Mouse (Mus musculus): ENCODE measurements around the gene Dhrs1.

Dhrs1 gene

DNA sequence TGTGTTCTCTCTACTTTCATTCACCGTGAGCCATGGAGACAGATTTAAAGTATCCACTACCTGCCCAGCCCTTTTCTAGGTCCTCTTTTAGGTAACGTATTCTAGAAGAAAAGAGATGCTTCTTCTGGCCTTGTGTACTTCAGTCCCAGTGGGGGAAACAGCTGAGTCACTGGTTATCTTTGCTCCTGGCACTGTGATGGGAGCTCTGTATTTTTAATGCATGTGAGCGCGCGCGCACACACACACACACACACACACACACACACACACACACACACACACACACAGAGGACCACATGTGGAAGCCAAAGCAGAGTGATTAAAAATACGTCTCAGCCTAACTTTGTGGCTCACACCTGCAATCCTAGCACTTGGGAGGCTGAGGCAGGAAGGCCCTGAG lies 22.1 kb downstream of the Dhrs1 start:
- DNase-seq (ENCODE audit: extremely low read depth, insufficient read length, low spot score) = no peak

DNA sequence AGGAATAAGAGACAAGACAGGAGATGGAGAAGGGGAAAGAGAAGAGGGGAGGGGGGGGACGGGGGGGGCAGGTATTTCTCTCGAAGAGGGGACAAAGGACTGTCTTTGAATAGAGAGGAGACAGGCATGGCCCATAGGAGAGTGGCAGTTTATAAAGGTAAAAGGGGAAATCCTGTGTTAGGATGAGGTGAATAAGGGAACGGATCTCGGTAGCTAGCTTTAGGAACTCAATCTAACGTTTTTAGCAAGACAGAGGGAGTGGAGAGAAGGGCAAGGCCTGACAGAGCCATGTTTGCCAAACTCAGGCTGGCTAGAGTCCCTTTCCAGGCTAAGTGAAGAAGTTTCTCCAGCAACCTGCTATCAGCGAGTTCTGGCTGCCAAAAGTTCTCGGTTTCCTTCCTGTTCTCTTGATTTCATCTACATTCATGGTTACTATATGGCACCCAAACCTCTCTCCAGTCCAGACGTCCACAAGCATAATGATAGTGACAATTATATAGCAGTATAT lies 23.0 kb downstream of the Dhrs1 start:
- DNase-seq (ENCODE audit: extremely low read depth, insufficient read length, low spot score) = no peak

DNA sequence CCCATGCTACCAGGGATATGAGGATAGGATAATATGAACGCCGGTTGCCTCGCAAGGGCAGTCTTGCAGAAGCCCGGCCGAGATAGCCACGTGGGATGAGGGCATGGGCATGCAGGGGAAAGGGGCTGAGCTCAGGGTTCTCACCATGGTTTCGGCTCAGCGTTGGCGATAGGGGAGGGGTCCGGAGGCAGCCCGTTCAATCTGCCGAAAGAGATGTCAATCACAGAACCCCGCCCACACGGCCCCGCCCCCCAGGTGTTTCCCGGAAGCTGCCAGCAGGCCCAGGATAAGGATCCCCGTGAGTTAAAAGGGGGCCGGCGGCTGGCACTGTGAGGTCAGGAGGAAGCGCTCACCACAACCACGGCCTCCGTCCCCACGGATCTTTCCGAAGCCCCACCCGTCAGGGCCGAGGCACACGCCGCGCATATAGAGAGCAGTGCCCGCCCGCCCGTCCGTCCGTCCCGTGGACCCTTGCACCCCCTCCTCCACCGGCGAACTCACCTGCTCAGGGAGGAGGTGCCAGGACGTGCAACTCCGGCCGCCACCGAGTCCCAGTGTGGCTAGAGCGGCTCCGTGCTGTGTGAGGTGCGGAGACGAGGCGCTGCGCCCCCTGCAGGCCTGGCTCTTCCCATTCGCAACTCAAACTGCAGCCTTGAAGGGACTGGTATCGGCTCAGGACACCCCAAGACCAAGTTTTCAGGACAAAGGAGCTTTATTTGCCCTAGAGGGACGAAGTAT lies 23.6 kb downstream of the Dhrs1 start, which contains the start of gene Rabggta:
Gene Rabggta, minus strand, starts transcription at position 564 of the 738 bp plus-strand sequence.
- peak; percentile 88 for DNase-seq (ENCODE audit: extremely low read depth, insufficient read length, low spot score)

DNA sequence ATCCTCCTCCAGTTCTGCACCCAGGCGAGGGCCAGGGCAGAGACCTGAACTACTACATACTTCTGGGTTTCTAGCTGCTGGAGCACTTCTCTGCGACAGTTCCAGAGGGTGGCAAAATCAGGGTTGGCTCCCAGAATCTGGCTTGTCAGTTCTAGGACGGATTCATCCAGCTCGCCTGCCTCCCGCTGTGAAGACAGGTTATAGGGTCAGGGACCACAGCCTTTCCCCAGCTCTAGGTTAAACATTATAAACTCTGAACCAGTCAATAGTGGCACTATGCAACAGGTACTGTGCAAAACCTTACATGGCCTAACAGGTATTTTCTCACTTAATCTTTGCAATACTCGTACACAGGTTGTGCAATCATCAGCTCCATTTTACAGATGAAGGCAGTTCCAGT lies 24.4 kb downstream of the Dhrs1 start:
- DNase-seq (ENCODE audit: extremely low read depth, insufficient read length, low spot score) = no peak

DNA sequence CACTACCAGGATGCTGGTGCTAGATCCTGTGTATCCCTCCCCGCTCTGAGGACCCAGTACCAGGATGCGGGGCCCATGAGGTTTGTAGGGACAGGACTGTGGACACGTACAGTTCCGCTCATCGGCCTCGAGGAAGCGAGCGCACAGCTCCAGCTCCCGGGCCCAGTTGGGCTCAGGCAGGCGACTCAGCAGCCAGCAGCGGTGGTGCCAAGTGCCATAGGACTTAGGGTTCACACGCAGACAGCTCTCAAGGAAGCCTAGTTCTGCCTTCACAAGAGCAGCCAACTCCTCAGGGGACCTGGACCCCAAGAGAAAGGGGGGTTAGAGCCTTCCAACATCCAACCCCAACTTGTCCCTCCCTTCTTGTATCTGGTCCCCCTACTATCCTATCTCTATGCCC lies 24.8 kb downstream of the Dhrs1 start:
- DNase-seq (ENCODE audit: extremely low read depth, insufficient read length, low spot score) = no peak

DNA sequence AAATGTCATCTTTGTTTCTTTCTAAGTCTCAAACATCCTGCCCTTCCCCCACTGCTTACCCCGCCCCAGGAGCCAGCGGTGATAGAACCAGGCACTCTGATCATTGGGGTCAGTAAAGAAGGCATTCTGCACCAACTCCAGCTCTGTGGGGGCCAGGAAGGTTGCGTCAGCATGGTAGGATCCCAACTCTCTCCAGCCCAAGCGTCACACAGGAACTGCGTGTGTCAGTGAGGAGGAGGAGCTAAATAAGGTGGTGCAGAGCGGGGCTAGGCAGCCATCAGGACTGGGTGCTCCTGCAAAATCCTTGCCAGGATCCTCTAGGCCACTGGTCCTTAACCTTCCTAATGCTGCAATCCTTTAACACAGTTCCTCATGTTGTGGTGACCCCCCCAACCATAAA lies 25.8 kb downstream of the Dhrs1 start:
- no peak for DNase-seq (ENCODE audit: extremely low read depth, insufficient read length, low spot score)

DNA sequence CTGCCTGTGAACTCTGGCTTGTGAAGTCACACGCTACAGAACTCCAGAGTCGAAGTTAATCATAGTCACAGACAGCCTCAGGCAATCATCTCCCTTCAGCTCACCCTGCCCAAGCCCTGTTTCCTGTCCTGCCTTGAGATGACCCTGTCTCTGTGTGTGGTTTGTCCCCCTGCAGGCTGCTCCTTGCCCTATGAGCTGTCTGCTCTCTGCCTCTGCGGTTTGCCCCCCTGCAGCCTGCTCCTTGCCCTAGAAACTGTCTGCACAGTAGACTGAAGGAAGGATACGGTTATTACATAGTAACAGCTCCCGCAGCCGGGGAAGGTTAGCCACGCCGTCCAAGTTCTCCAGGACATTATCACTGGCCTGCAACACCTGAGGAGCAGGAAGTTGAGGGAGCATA lies 28.6 kb downstream of the Dhrs1 start:
- DNase-seq (ENCODE audit: extremely low read depth, insufficient read length, low spot score) = no peak

DNA sequence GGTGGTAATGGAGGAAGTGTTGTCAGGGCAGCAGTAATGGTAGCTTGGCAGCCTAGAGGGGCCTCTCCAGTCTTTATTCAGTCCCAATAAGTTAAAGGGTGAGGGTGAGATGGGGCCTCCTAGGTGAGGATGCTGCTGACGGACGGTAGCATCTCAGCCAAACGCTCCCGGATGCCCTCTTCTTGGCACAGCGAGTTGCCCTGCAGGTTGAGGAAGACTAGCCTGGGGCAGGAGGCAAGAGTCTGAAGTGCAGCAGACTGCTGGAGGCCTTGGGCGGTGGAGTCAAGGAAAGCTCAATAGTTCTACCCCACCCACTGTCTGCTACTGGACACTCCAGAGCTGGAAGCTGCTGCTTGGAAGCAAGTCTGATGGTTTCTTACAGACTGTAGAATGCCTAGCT lies 29.2 kb downstream of the Dhrs1 start:
- no peak for DNase-seq (ENCODE audit: extremely low read depth, insufficient read length, low spot score)

DNA sequence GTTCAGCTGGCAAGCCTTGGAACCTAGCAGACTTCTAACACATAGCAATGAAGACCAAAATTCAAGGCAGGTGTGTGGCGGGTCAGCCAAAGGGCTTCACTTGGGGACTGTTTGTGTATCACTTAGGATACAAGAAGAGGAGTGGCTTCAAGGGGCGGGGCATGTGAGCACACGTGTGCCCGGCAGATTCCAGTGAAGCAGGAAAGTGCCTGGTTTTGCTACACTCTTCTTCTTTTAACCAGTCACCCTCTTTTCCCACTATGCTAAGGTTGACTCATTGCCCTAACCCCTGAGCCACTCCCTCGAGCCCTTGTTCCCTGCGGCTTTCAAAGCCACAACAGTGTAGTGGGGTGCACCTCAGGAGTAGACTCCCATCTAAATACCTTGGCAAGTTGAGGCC lies 30.6 kb downstream of the Dhrs1 start:
- DNase-seq (ENCODE audit: extremely low read depth, insufficient read length, low spot score) = peak; percentile 56

DNA sequence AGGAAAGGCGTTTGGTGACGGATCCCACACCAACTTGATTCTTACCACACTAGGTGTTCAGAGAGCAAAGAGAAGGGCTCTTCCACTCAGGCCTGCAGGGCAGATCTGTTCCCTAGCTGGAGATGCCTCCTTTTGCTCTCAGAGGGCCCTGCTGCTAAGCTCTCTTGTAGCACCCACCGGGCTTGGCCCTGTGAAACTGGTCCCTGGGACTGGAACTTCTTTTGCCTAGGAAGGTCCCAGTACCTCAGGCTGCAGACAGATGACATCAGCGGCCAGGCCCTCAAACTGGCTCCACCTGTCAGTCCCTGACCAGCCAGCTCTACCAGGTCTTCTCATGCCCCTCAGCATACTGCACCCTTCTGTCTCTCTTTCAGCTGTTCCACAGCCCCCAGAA lies 31.8 kb downstream of the Dhrs1 start, which contains the start of gene Tgm1:
Gene Tgm1, minus strand, starts transcription at position 198 of the 394 bp plus-strand sequence.
- no peak for DNase-seq (ENCODE audit: extremely low read depth, insufficient read length, low spot score)

DNA sequence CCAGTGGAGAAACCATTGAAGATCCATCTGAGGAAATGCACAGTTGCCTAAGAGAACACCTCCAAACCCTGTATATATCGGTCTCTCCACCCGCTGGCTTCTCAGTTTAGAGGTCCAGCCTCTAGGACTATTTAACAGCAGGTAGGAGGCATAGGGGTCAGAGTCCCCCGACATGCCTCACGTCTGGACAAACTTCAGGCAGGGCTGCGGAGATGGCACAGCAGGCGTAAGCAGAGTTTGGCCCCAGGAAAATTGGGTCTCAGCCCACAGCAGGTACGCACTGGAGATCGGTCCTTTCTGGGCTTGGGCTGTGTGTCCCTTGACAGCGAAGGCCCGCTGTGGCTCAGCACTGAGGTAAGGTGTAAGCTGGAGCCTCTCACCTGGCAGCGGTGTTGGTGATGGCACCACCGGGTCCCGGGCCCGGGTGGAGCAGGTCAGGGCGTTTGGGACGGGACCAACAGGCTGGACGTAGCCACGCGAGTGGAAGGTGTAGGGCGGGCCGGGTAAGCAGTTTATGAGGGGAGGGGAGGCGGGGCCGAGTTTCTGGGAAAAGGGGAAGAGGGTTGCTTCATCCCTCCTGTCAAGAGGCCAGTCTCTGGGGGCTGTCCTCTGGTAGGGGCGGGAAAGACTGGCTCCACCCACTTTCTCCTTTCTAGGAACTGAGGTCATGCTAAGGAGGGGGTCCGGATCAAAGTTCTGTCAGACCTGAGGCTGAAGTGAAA lies 32.3 kb downstream of the Dhrs1 start:
- DNase-seq (ENCODE audit: extremely low read depth, insufficient read length, low spot score) = no peak

DNA sequence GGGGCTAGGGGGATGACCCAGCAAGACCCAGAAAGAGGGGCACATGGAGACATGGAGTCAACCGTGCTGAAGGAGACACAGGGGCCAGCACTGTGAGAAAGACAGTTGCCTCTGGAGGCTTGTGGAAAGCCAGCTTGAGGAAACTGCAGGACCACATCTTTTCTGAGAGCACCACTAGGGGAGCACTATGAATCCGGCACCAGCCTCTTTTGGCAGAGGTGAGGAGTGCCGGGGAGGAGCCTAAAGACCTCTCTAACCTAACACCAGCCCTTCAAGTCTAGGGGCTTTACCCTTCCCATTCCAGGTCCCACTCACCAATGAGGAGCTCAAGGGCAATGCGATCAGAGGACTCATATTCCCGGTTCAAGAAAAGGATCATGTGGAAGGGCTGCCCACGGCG lies 33.7 kb downstream of the Dhrs1 start:
- no peak for DNase-seq (ENCODE audit: extremely low read depth, insufficient read length, low spot score)

DNA sequence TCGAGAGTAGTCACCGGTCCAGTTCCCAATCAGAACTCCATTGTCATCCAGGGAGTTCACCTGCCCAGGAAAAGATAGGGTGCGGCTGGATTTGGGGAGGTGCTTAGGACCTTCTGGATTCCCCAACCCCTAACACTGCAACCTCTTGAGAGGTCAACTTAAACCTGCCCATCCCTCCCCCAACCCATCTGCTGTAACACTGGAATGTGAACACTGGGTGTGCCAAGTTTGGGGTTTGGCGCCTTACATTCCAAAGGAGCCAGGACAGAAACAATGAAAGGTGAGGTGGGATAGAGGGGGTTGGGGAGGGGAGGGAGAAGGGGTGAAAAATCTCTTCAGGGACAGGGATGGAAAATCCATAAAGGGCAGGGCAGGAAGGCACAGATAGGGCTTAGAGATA lies 36.0 kb downstream of the Dhrs1 start:
- no peak for DNase-seq (ENCODE audit: extremely low read depth, insufficient read length, low spot score)

DNA sequence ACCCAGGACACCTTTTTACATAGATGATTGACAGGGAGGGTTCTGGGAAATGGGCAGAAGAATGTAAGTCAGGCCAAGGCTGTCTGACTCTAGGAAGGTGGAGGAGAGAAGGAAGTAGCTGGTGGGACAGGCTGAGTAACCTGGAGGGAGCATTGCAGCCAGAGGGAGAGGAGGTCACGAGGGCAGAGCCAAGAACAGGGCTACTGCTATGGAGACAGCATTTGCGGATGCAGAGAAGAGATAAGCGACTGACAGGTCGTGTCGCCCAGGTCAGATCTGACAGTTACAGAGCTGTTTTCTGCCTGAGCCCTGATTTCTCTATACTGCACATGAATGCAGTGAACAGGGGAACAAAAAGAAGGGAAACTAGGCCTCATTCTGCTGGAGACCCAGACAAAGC lies 38.1 kb downstream of the Dhrs1 start:
- DNase-seq (ENCODE audit: extremely low read depth, insufficient read length, low spot score) = no peak

DNA sequence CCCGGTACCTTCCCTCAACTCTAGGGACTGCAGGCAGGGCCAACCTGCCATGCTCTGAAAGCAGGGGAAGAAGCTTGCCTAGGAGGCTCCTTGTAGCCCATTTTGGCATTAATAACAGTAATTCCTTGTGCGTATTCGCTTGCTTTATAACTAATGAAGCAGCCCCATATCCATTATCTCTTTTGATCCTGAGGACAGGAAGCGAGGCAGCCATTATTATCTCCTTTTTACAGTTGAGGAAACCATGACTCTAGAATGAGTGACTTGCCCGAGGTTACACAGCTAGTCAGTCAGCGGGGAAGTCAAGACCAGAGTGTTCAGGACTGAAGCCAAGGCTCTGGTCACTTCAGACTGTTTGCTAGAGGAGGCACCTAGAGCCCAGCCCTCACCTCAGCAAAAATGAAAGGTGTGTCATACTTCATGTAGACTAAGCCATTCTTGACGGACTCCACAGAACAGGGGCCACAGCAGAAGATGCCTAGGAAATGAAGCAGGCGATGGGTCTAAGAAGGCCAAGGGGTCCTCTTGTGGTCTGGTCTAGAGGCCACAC lies 39.4 kb downstream of the Dhrs1 start:
- no peak for DNase-seq (ENCODE audit: extremely low read depth, insufficient read length, low spot score)

DNA sequence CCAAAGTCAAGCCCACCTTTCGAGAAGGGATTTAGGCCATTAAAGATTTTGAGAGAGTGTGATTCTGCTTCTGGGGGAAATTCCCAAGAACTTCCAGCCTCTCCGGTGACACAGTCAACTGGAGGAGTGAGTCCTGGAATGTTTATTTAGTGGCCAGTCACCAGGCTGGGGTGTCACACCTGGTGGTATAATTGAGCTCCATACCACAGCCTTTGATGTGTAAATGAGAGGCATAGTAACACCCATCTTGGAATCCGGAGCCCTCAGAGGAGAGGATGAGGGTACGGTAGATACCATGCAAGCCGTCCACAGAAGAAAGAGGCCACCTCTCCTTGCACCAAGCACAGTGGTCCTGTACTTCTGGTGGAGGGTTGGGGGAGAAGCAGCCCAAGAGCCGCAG lies 42.7 kb downstream of the Dhrs1 start:
- DNase-seq (ENCODE audit: extremely low read depth, insufficient read length, low spot score) = no peak

DNA sequence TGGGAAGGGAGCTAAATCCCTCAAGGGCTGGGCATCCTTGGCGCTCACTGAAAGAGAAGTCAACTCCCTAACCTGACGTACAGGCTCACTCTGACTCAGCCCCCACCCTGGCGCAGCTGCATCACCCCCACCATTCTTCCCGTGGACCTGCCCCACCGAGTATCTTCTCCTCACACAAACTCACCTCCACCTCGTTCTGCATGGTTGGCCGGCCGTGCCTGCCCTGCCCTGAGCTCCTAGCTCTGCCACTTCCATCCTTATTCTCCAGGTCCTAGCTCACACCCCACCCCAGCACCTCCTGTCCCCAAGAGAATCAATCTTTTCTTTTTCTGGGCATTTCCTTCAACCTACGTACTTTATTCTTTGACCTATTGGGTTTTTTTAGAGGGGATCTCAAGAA lies 44.4 kb downstream of the Dhrs1 start:
- DNase-seq (ENCODE audit: extremely low read depth, insufficient read length, low spot score) = no peak

DNA sequence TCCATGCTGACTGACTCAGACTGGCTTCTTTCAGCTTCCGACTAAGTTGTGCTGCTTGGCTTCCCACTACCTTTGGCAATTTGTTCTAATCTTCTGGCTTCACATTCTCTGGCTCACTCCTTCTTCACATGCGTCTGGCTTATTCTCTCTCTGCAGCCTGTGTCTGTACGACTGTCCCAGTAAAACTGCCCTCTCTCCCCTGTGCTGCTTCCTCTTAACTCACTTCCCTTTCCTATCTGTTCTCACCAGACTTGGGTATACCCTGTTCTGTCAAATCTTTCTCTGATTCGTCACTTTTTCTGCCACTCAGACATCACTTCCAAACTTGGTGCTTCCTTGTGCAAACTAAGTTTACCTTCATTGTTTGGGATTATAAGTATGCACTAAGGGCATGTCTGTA lies 48.3 kb downstream of the Dhrs1 start:
- no peak for DNase-seq (ENCODE audit: extremely low read depth, insufficient read length, low spot score)

DNA sequence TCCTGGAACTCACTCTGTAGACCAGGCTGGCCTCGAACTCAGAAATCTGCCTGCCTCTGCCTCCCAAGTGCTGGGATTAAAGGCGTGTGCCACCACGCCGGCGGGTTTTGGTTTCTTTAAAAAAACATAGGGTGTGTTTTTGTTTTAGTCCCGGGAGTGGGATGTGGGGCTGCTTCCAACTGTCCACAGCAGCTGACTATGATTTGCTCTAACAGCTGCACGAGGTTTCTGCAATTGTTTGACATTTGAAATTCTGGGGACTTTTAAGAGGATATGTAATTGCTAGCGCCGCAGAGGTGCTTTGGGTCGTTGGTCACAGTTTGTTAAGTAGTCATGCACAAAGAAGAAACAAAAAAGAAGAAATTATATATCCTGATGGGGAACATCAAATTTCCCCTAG lies 56.1 kb downstream of the Dhrs1 start:
- DNase-seq (ENCODE audit: extremely low read depth, insufficient read length, low spot score) = no peak
